ENCODE assay signal across 10 mouse cellular contexts in the genomic region with DNA sequence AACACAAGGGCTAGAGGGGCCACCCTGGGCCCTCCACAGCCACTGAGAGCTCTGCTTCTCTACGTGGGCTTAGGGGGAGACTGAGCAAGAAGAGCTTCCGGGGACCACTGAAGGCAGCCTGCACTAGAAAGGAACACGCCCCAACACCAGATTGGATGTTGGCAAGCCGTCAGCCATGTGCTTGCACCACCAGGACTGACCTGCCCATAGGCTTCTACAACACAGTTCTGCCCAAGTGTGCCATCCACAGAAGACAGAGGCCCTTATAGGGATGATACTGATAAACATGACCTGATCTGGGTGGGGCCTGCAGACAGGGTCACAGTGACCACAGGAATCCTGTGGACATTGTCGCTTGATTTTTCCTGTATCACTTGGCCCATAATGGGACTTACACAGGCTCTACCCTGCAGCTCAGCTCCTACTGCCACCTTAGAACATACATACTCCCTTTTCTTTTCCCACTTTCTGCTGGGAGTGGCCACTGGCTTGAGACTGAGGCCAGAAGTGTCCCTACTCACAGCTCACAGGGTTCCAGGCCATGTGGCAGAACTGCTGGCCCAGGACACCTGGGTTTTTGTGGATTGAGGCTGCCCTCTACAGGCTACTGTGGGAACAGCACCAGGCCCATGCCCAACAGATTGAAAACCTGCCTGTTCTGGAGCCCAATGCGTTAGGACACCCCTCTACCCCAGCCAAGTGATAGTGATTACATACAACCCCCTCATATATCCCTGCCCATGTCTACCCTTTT. TPM values are rescaled to one million over a fixed set of nuclear protein-coding genes. Genes with fewer than 3 reads are reported as not detected.
DNase-seq lines count a peak whose midpoint lies in the region; ATAC-seq and TF ChIP-seq lines count a peak whose summit lies in the region.
"Had no signal": no experiment of that assay in that cellular context is flagged by ENCODE, and none has a peak within 500 bp of the region (broad histone marks: within the 10 kb centered on the region; RNA-seq: fewer than 3 reads in every experiment).

No protein-coding gene starts in this region.

- no peak overlapping the region for H3K4me2 ChIP-seq in liver, embryonic 12.5 days
- H3K4me2 ChIP-seq: embryonic facial prominence, embryonic 15.5 days had no signal

- no peak for ATAC-seq in liver, embryonic 12.5 days

- H3K27ac ChIP-seq in liver, embryonic 12.5 days: peak overlapping the region; percentile 60
- H3K27ac ChIP-seq in olfactory bulb, adult 2 months (ENCODE audit: insufficient read depth, low read depth, low read length): no peak overlapping the region
- H3K27ac ChIP-seq in thymus, adult 2 months (ENCODE audit: control insufficient read depth, insufficient read depth, low read length): no peak overlapping the region
- H3K27ac ChIP-seq: embryonic facial prominence, embryonic 15.5 days had no signal

- no peaks in the 10 kb centered on the region for H3K79me3 ChIP-seq in C2C12 (ENCODE audit: low read depth)

- WGBS in liver, embryonic 12.5 days (ENCODE audit: insufficient replicate concordance): 83% methylated on average over 6 of the region's 6 CpGs
- 74% methylated on average over 6 of the region's 6 CpGs for WGBS in olfactory bulb, adult 2 months
- WGBS in thymus, adult 2 months: 81% methylated on average over 6 of the region's 6 CpGs

- H3K9ac ChIP-seq in liver, embryonic 12.5 days: no peak overlapping the region
- H3K9ac ChIP-seq: embryonic facial prominence, embryonic 15.5 days had no signal

- H3K36me3 ChIP-seq in C2C12 (ENCODE audit: control insufficient read depth, insufficient read depth): no peaks in the 10 kb centered on the region
- peaks cover 100% of the 10 kb centered on the region for H3K36me3 ChIP-seq in liver, embryonic 12.5 days
- peaks cover 40% of the 10 kb centered on the region for H3K36me3 ChIP-seq in thymus, adult 2 months (ENCODE audit: control insufficient read depth, insufficient read depth, low read length)

- DNase-seq in adrenal gland, adult (ENCODE audit: inconsistent age in 2 of 2, low spot score in 1 of 2): peak; percentile 86 to 95
- DNase-seq in embryo, embryonic 11 days: peak; percentile 83
- peak; percentile 88 for DNase-seq in heart, adult 8-10 months (ENCODE audit: low spot score)
- DNase-seq in kidney, postnatal 14 days: peak; percentile 88
- peak; percentile 85 for DNase-seq in thymus, adult 2 months

- H3K4me1 ChIP-seq in liver, embryonic 12.5 days: peaks cover 77% of the 10 kb centered on the region
- H3K4me1 ChIP-seq in olfactory bulb, adult 2 months (ENCODE audit: control insufficient read depth, insufficient read depth, low read length): peaks cover 17% of the 10 kb centered on the region
- peaks cover 7% of the 10 kb centered on the region for H3K4me1 ChIP-seq in thymus, adult 2 months (replicated peaks; ENCODE audit: control insufficient read depth, insufficient read depth, low read length)

- no peak for TF ChIP-seq POLR2A in olfactory bulb, adult 2 months (IDR thresholded peaks at IDR 0.05; ENCODE audit: insufficient read depth, low read depth, low read length)
- TF ChIP-seq POLR2A in thymus, adult 2 months (IDR thresholded peaks at IDR 0.05; ENCODE audit: control insufficient read depth, extremely low read depth, insufficient read depth, low read length, poor library complexity): no peak

- no peaks in the 10 kb centered on the region for H3K79me2 ChIP-seq in C2C12 (ENCODE audit: control insufficient read depth, insufficient read depth)

- peak; percentile 90 for TF ChIP-seq CTCF in C2C12 (IDR thresholded peaks at IDR 0.05; ENCODE audit: control insufficient read depth, insufficient read depth, insufficient read length)
- peak; percentile 98 for TF ChIP-seq CTCF in olfactory bulb, adult 2 months (IDR thresholded peaks at IDR 0.05; ENCODE audit: insufficient read depth, low read depth, low read length)
- peak; percentile 92 for TF ChIP-seq CTCF in thymus, adult 2 months (IDR thresholded peaks at IDR 0.05; ENCODE audit: borderline replicate concordance, control insufficient read depth, extremely low read depth, insufficient read depth, low read length, poor library complexity)

- no peak overlapping the region for H3K4me3 ChIP-seq in C2C12 (ENCODE audit: insufficient read depth, poor library complexity, severe bottlenecking)
- no peak overlapping the region for H3K4me3 ChIP-seq in liver, embryonic 12.5 days
- H3K4me3 ChIP-seq in olfactory bulb, adult 2 months (ENCODE audit: insufficient read depth, low read depth, low read length): no peak overlapping the region
- H3K4me3 ChIP-seq in thymus, adult 2 months (ENCODE audit: control insufficient read depth, insufficient read depth, low read length): no peak overlapping the region
- H3K4me3 ChIP-seq: embryonic facial prominence, embryonic 15.5 days had no signal

- H3K9me3 ChIP-seq in liver, embryonic 12.5 days (replicated peaks): peaks cover 29% of the 10 kb centered on the region
- H3K9me3 ChIP-seq: embryonic facial prominence, embryonic 15.5 days had no signal

- H3ac ChIP-seq in C2C12 (ENCODE audit: control insufficient read depth, insufficient read length, low read depth): no peak overlapping the region

- H3K27me3 ChIP-seq in C2C12 (ENCODE audit: control insufficient read depth, insufficient read depth, insufficient read length): no peaks in the 10 kb centered on the region
- H3K27me3 ChIP-seq in liver, embryonic 12.5 days (replicated peaks): no peaks in the 10 kb centered on the region
- H3K27me3 ChIP-seq in thymus, adult 2 months (ENCODE audit: control insufficient read depth, insufficient read depth, low read length): no peaks in the 10 kb centered on the region

TF ChIP-seq in C2C12, 6 proteins besides CTCF, POLR2A, EP300 and RAD21:
- TF ChIP-seq MAX (IDR thresholded peaks at IDR 0.05): peak; percentile 87
- TF ChIP-seq MYOG (IDR thresholded peaks at IDR 0.05; ENCODE audit: control insufficient read depth, extremely low read depth, insufficient read length): no peak

RNA-seq across cellular contexts. Expression of gene Trhr2, which starts 27.6 kb away (rescaled TPM):
- 0.07 TPM for polyA plus RNA-seq in C2C12 (2012; fragmentation: generic; extraction: Trizol)
- not detected for total RNA-seq in heart, adult 8-10 months (2022)
- not detected in 2 replicates for polyA plus RNA-seq in liver, embryonic 12.5 days (2016; fragmentation: Nextera tagmentation; extraction: Ambion mirVana)
- polyA plus RNA-seq in olfactory bulb, adult 2 months (2012; ENCODE audit: insufficient read depth, insufficient read length, low replicate concordance, missing spikeins): not detected in 2 replicates
- polyA plus RNA-seq in thymus, adult 2 months (2012; rRNA removed): 0.35 and 0.51 TPM in 2 replicates
- polyA plus RNA-seq: stomach, embryonic 16.5 days had no signal

RNA-seq across cellular contexts. Expression of gene Zc3h18, which starts 43.5 kb away (rescaled TPM):
- polyA plus RNA-seq in C2C12 (2012; fragmentation: generic; extraction: Trizol): 43.5 TPM
- 10 to 100 TPM; 21.2 to 24.0 (median 22.4) TPM for total RNA-seq in heart, adult 8-10 months (2022)
- polyA plus RNA-seq in liver, embryonic 12.5 days (2016; fragmentation: Nextera tagmentation; extraction: Ambion mirVana): 48.7 and 49.1 TPM in 2 replicates
- polyA plus RNA-seq in olfactory bulb, adult 2 months (2012; ENCODE audit: insufficient read depth, insufficient read length, low replicate concordance, missing spikeins): not detected in 2 replicates
- 66.3 and 69.8 TPM in 2 replicates for polyA plus RNA-seq in thymus, adult 2 months (2012; rRNA removed)

RNA-seq across cellular contexts. Expression of gene Zfpm1, which starts 51.0 kb away (rescaled TPM):
- polyA plus RNA-seq in C2C12 (2012; fragmentation: generic; extraction: Trizol): 20.7 TPM
- 10 to 100 TPM; 18.1 to 23.2 (median 21.3) TPM for total RNA-seq in heart, adult 8-10 months (2022)
- polyA plus RNA-seq in liver, embryonic 12.5 days (2016; fragmentation: Nextera tagmentation; extraction: Ambion mirVana): 27.6 and 28.4 TPM in 2 replicates
- polyA plus RNA-seq in olfactory bulb, adult 2 months (2012; ENCODE audit: insufficient read depth, insufficient read length, low replicate concordance, missing spikeins): not detected in 2 replicates
- 100 and 134 TPM in 2 replicates for polyA plus RNA-seq in thymus, adult 2 months (2012; rRNA removed)
